Mouse (Mus musculus) lung, embryonic 14.5 days (tissue): ENCODE data around the gene Ulk1. TPM values are rescaled to one million over a fixed set of nuclear protein-coding genes. Genes with fewer than 3 reads are reported as not detected.

Experiments used
- ATAC-seq: fragments of 200-750 bp; cut with Nextera tagmentation; 2 replicates; pipeline ENCODE4 v1.8.0; 2017; ENCODE audit warnings: mild to moderate bottlenecking, moderate TSS enrichment, moderate library complexity; ENCODE audit not compliant: insufficient read depth
- DNase-seq: peaks from one replicate; pipeline ENCODE4 v3.0.0-alpha.2; 2015
- H3K27ac ChIP-seq: fragments of 300-500 bp; sonication (generic); 2 replicates; pipeline ENCODE4 v1.5.1; 2014; ENCODE audit warnings: low read depth, mild to moderate bottlenecking, moderate library complexity
- H3K27me3 ChIP-seq: fragments of 300-500 bp; sonication (generic); 2 replicates; pipeline ENCODE4 v1.6.1; 2014; ENCODE audit warnings: low read length, control low read depth; ENCODE audit not compliant: insufficient read depth
- H3K36me3 ChIP-seq: fragments of 300-500 bp; sonication (generic); 2 replicates; pipeline ENCODE4 v1.6.1; 2014; ENCODE audit warnings: control low read depth; ENCODE audit not compliant: insufficient read depth
- H3K4me1 ChIP-seq: fragments of 300-500 bp; sonication (generic); 2 replicates; pipeline ENCODE4 v1.6.1; 2014; ENCODE audit warnings: antibody characterized with exemption, control low read depth; ENCODE audit not compliant: insufficient read depth
- H3K4me2 ChIP-seq: fragments of 300-500 bp; sonication (generic); 2 replicates; pipeline ENCODE4 v1.6.1; 2014; ENCODE audit warnings: mild to moderate bottlenecking
- H3K4me3 ChIP-seq: fragments of 300-500 bp; sonication (generic); 2 replicates; pipeline ENCODE4 v1.5.1; 2014; ENCODE audit warnings: low read depth, low read length
- H3K9ac ChIP-seq: fragments of 300-500 bp; sonication (generic); 2 replicates; pipeline ENCODE4 v1.6.1; 2014
- H3K9me3 ChIP-seq: fragments of 300-500 bp; sonication (generic); 2 replicates; pipeline ENCODE4 v1.6.1; 2016; ENCODE audit warnings: low read depth, low read length, control low read depth
- CTCF ChIP-seq: IDR thresholded peaks from 2 replicates; pipeline ENCODE4 v1.5.1; 2016; ENCODE audit warnings: antibody characterized with exemption, low read depth
- WGBS: fragments of 180-500 bp; shearing (Covaris S2); extraction: QIAGEN DNeasy Blood & Tissue Kit; methylation state at CpG from one replicate; pipeline ENCODE4 v1.1.7; 2014; 5-methylcytosine and 5-hydroxymethylcytosine counted together
- polyA plus RNA-seq: library from polyadenylated mRNA; unstranded; fragments of >200 nt; fragmentation: Nextera tagmentation; extraction: Ambion mirVana; gene quantifications from 2 replicates; pipeline ENCODE4 v1.2.1, GENCODE M21; 2014

Ulk1 gene
- polyA plus RNA-seq, 1 experiment from 2014 or later = 39.2 TPM

DNA sequence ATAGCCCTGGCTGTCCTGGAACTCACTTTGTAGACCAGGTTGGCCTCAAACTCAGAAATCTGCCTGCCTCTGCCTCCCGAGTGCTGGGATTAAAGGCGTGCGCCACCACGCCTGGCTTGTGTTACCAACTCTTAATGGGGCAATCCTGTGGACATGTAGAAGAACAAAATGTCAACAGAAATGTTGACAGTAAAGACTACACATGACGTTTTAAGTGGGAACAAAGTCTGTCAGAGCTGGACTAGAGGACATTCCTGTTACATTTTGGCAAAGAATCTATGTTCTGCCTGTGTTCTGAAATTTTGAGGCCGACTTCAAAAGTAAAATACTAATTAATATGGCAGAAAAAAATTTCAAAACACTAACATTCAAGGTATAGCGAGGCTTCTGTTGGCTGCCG is 46.0 kb downstream of the Ulk1 start:
- H3K4me1 ChIP-seq = peaks cover 2% of the 10 kb centered on the region; the same call in 1 of the 2 replicates
- no peak for DNase-seq
- no peak overlapping the region for H3K4me2 ChIP-seq
- H3K9ac ChIP-seq = no peak overlapping the region
- no peaks in the 10 kb centered on the region for H3K36me3 ChIP-seq
- H3K27ac ChIP-seq = no peak overlapping the region
- H3K9me3 ChIP-seq = no peaks in the 10 kb centered on the region
- WGBS = 88% methylated on average over 8 of the region's 8 CpGs
- H3K27me3 ChIP-seq = no peaks in the 10 kb centered on the region
- ATAC-seq = no peak
- no peak overlapping the region for H3K4me3 ChIP-seq
- TF ChIP-seq CTCF = no peak

DNA sequence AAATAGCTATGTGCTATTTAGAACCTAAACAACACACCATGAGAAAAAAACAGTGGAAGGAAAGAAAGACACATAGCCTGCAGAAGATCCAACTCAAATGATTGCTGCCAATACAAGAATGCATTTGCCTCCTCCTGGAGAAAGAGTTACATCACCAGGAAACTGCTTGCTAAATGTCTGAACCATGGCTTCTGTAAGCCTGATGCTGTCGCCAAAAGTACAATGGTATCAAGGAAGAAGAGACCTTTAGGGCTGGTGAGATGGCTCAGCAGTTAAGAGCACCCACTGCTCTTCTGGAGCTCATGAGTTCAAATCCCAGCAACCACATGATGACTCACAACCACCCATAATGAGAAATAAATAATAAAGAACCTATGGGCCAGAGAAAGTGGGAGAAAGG is 64.9 kb downstream of the Ulk1 start:
- Histone ChIP-seq H3K36me3 (peaks cover 15% of the 10 kb centered on the region), H3K4me3 (no peak overlapping the region), H3K27me3 (no peaks in the 10 kb centered on the region), H3K4me1 (no peaks in the 10 kb centered on the region), H3K9me3 (no peaks in the 10 kb centered on the region), H3K27ac (no peak overlapping the region), H3K9ac (no peak overlapping the region), H3K4me2 (no peak overlapping the region)
- DNase-seq (no peak), ATAC-seq (no peak)
- WGBS = 66% methylated on average over 1 of the region's 1 CpGs
- TF ChIP-seq CTCF = no peak

DNA sequence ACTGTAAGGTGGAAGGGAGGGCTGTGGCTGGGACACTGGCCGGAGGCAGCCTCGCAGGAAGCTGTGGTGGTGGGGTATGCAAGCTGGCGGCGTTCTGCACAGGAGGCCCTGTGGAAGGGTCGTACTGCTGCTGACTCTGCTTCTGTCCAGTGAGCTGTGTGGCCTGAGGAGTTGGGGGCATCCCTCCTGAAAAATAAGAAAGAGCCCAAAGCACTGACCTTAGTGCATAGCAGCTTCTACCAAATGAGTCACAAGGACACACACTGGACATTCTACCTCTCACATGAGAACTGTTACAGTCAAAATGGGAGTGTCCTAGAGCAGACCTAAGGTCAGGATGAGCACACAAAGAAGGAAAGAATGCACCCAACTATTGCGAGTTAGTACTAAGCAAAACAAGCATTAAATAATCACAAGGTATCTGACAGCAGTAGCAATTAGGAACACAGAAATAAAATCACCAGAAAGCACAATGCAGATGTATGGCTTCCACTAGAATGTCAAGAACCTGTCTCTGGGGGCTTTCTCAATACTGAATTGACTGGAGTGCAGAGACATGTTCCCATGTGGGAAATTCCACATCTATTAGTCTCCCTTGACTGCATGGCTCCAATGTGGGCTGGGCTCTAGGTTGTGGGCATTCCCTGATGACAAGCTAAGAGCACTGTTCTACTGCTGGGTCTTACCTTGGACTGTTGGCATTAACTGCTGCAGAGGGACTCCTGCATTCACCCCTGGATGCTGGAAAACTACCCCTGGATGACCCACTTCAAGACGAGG is 70.2 kb downstream of the Ulk1 start:
- no peak overlapping the region for H3K9ac ChIP-seq
- no peak for TF ChIP-seq CTCF
- WGBS = 94% methylated on average over 7 of the region's 7 CpGs
- no peak overlapping the region for H3K27ac ChIP-seq
- ATAC-seq (no peak), DNase-seq (no peak)
- H3K4me3 ChIP-seq = no peak overlapping the region
- H3K36me3 ChIP-seq = peaks cover 52% of the 10 kb centered on the region
- no peak overlapping the region for H3K4me2 ChIP-seq
- H3K9me3 ChIP-seq = no peaks in the 10 kb centered on the region
- no peaks in the 10 kb centered on the region for H3K27me3 ChIP-seq
- no peaks in the 10 kb centered on the region for H3K4me1 ChIP-seq

DNA sequence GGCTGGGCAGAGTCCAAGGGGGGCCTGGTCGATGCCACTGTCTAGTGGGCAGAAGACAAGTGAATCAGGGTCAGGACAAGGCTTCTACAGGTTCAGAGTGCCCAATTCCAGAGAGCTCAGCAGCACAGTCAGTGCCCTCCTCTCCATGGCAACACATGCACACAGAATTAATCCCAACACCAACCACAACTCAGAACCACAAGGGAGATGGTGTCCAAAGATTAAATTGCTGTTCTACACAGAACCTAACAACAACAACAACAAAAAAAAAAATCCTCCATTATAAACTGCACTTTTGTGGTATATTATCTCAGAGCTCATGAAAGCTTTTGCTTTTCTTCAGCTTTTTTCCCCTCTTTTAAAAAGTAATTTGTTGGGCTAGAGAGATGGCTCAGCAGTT is 74.3 kb downstream of the Ulk1 start:
- no peak overlapping the region for H3K4me3 ChIP-seq
- H3K4me1 ChIP-seq = no peaks in the 10 kb centered on the region
- ATAC-seq (no peak), DNase-seq (no peak)
- no peaks in the 10 kb centered on the region for H3K9me3 ChIP-seq
- no peaks in the 10 kb centered on the region for H3K27me3 ChIP-seq
- TF ChIP-seq CTCF = no peak
- H3K9ac ChIP-seq = no peak overlapping the region
- H3K27ac ChIP-seq = no peak overlapping the region
- H3K36me3 ChIP-seq = peaks cover 80% of the 10 kb centered on the region
- WGBS = 94% methylated on average over 1 of the region's 1 CpGs
- H3K4me2 ChIP-seq = no peak overlapping the region

Other genes starting within 250 kb of the Ulk1 start
- 55.8 and 57.3 TPM in 2 replicates for gene Noc4l, start 156.7 kb downstream of the Ulk1 start, polyA plus RNA-seq
- gene Ddx51, start 156.6 kb downstream of the Ulk1 start, polyA plus RNA-seq = 32.4 and 36.8 TPM in 2 replicates
- gene Ep400, start 39.4 kb downstream of the Ulk1 start, polyA plus RNA-seq = 52.8 and 60.5 TPM in 2 replicates
- gene Pus1, start 29.4 kb downstream of the Ulk1 start, polyA plus RNA-seq = 20.6 and 22.4 TPM in 2 replicates
- gene Hscb, start 29.7 kb upstream of the Ulk1 start, polyA plus RNA-seq = 25.6 and 28.1 TPM in 2 replicates
- 32.0 and 33.8 TPM in 2 replicates for gene Chek2, start 29.9 kb upstream of the Ulk1 start, polyA plus RNA-seq
- 15.2 and 15.3 TPM in 2 replicates for gene Ttc28, start 69.7 kb upstream of the Ulk1 start, polyA plus RNA-seq